Mouse (Mus musculus) E14TG2a.4 (cell line): ENCODE results near the gene Wdpcp.

Experiments used
- CTCF ChIP-seq: conservative IDR thresholded peaks from 2 replicates; pipeline ENCODE4 v1.5.1; 2014; ENCODE audit warnings: low read length
- NANOG ChIP-seq: IDR thresholded peaks from 2 replicates; pipeline ENCODE4 v1.6.1; 2014; ENCODE audit warnings: borderline replicate concordance, low read length, mixed read lengths
- POU5F1 ChIP-seq: IDR thresholded peaks from 2 replicates; pipeline ENCODE4 v1.6.1; 2014; ENCODE audit warnings: low read length, borderline replicate concordance

DNA sequence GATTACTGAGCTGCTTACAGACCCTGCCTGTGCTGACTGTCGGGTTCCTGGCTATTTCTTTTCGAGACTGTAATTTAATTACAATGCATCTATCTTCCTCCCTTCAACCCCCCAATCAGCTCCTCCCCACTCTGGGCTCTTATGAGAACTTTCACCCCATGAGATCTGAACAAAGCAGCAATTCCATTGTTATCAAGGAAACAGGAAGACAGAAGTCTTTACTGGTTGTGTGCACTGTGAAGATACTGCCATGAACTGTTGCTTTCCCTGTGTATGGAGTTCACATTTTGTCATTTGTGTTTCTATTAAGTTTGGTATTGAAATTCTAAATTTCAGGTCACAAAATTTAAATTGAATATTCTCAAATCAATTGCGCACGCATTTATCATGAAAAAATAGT, 177.5 kb downstream of the Wdpcp start:
- TF ChIP-seq CTCF (no peak), NANOG (no peak), POU5F1 (no peak)
